Mouse (Mus musculus): ENCODE results near the gene Dnajc22. TPM values are rescaled to one million over a fixed set of nuclear protein-coding genes. Genes with fewer than 3 reads are reported as not detected.
A peak's percentile ranks its signal among the peaks of the same experiment; 100 is the strongest.

Gene Dnajc22
- polyA plus RNA-seq, 1 experiment from 2014 or later = 1.6 TPM

DNA sequence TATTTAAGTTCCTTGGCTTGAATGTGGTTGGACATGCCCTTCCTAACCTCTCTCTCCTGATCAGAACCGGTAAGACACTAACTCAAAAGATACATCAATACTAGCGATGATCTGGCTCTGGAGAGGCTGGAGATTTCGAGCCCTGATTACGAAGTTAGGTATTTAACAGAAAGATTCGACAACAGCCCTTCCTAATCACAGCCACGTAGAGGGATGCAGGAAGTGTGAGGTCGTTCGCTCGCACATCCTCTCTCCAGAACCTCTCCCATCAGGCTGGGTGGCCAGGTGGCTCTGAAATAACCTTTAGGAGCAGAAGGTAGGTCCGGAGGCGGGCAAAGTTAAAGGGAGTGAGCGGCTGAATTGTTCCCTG lies 32.7 kb downstream of the Dnajc22 start, which contains the start of gene Spats2:
Gene Spats2 (plus strand): TSS at position 206 of the 370 bp plus-strand sequence.
- Histone ChIP-seq H3K36me3 (ENCODE audit: control insufficient read depth, insufficient read depth, low read length) (no peaks in the 10 kb centered on the region), H3K27me3 (ENCODE audit: control insufficient read depth, insufficient read depth, low read depth, low read length) (no peaks in the 10 kb centered on the region), H3K9ac (ENCODE audit: low read length) (peak within 1 kb of the TSS; percentile 97), H3K4me2 (ENCODE audit: low read depth, low read length) (peak within 1 kb of the TSS; percentile 85), H3K27ac (ENCODE audit: low read length) (peak within 1 kb of the TSS; percentile 92), H3K9me3 (ENCODE audit: control insufficient read depth, low read length) (no peaks in the 10 kb centered on the region), H3K4me1 (replicated peaks; ENCODE audit: control insufficient read depth, insufficient read depth, low read length) (peaks cover 21% of the 10 kb centered on the region), H3K4me3 (ENCODE audit: low read length) (peak within 1 kb of the TSS; percentile 81)
- ATAC-seq (ENCODE audit: low read depth) = no peak
- under 1% methylated on average over 12 of the region's 12 CpGs for WGBS

DNA sequence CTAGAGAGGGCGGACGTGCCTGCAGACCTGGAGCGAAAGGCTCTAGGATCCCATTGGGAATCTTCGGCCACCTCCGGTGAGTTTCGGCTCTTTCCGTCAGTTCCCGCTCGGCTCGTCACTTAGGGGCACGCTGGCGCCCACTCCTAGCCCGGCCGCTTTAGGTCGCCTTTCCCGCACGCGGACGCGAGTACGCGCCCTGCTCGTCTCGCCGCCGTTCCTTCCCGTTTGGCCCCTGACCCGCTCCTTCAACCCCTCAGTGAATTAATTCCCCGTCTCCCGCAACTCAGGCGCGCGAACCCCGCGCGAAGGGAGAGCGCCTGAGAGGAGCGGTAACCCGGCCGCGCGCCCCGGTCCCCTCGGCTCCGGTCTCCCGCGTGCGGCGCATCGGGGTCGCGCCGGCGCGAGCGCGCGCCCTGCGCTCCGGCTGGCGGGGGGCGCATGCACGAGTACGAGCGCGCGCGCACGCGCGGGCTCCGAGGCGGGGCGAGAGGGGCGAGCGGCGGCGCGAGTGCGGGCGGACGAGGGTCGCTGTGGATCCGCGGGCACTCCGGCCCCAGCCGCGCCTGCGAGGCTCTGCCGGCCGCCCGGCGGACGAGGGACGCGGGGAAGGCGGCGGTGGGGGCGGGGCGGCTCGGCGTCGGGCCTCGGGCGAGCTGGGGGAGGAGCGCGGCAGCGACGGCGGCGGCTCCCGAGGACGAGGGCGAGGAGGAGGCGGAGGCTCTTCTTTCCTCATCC lies 33.3 kb downstream of the Dnajc22 start:
- peak overlapping the region; percentile 97 for H3K9ac ChIP-seq (ENCODE audit: low read length)
- 0% methylated on average over 84 of the region's 115 CpGs for WGBS
- peak; percentile 93 for ATAC-seq (ENCODE audit: low read depth)
- no peaks in the 10 kb centered on the region for H3K36me3 ChIP-seq (ENCODE audit: control insufficient read depth, insufficient read depth, low read length)
- H3K9me3 ChIP-seq (ENCODE audit: control insufficient read depth, low read length) = no peaks in the 10 kb centered on the region
- peak overlapping the region; percentile 81 for H3K4me3 ChIP-seq (ENCODE audit: low read length)
- H3K27ac ChIP-seq (ENCODE audit: low read length) = peak overlapping the region; percentile 92
- H3K4me2 ChIP-seq (ENCODE audit: low read depth, low read length) = peak overlapping the region; percentile 85
- peaks cover 21% of the 10 kb centered on the region for H3K4me1 ChIP-seq (replicated peaks; ENCODE audit: control insufficient read depth, insufficient read depth, low read length)
- no peaks in the 10 kb centered on the region for H3K27me3 ChIP-seq (ENCODE audit: control insufficient read depth, insufficient read depth, low read depth, low read length)

DNA sequence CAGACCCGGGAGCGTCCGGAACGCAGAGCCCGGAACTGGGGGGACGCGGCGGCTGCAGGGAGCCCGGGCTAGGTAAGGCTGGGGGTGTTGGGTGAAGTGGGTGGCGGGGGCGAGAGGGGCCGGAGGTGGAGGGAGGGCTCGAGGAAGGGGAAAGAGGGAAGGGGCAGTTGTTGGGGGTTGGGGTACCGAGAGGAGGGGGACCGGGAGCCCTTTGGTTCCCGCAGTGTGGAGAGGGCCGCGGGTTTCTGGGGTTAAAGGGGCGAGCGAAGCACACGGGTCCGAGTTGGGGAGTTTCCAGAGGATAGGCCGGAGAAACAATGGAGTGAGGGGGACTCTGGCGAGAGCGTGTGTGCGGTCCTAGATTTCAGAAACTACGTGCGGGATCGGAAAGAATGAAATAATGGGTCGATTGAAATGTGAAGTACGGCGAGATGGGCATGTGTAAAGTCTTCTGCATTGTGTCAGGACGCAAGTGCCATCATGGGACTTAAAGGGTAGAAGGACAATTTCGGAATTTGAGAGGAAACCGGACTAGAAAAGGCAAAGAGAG lies 33.9 kb downstream of the Dnajc22 start:
- peak overlapping the region; percentile 81 for H3K4me3 ChIP-seq (ENCODE audit: low read length)
- H3K9ac ChIP-seq (ENCODE audit: low read length) = peak overlapping the region; percentile 97
- H3K27me3 ChIP-seq (ENCODE audit: control insufficient read depth, insufficient read depth, low read depth, low read length) = no peaks in the 10 kb centered on the region
- H3K9me3 ChIP-seq (ENCODE audit: control insufficient read depth, low read length) = no peaks in the 10 kb centered on the region
- ATAC-seq (ENCODE audit: low read depth) = peak; percentile 11
- H3K4me2 ChIP-seq (ENCODE audit: low read depth, low read length) = peak overlapping the region; percentile 85
- peak overlapping the region; percentile 92 for H3K27ac ChIP-seq (ENCODE audit: low read length)
- WGBS = under 1% methylated on average over 35 of the region's 35 CpGs
- peaks cover 21% of the 10 kb centered on the region for H3K4me1 ChIP-seq (replicated peaks; ENCODE audit: control insufficient read depth, insufficient read depth, low read length)
- no peaks in the 10 kb centered on the region for H3K36me3 ChIP-seq (ENCODE audit: control insufficient read depth, insufficient read depth, low read length)

DNA sequence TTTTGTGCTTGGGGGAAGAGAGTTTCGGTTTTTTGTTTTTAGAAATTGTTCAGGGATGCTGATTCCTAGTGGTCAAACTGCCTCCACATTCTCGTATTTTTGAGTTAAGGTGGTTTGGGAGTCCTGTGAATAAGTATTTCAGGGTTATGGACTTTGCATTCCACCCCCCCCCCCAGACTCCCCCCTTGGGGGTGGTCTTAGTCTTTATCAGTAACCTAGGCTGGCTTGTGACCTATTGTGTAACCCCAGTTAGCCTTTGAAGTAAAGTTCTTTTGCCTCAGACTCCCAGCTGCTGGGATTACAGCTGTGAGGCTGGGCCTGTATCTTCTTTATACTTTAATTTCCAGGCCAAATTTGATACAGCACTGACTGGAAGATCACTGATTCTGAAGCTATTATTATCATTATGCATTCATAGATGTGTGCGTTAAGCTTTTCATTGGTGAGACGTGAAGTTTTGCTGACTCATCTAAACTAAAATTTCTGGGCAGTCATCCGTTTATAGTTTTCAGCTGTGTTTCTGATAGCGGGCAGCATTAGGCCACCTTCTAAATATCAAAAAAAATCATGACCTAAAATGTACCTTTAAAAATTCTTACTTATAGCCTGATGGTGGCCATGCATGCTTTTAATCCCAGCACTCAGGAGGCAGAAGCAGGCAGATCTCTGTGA lies 35.0 kb downstream of the Dnajc22 start:
- no peaks in the 10 kb centered on the region for H3K9me3 ChIP-seq (ENCODE audit: control insufficient read depth, low read length)
- 0 out of 2 replicates have a peak overlapping the region, but pooled peaks have one; percentile 17 for H3K9ac ChIP-seq (ENCODE audit: low read length)
- peak overlapping the region; percentile 81; the same call in 1 of the 2 replicates for H3K4me3 ChIP-seq (ENCODE audit: low read length)
- peak overlapping the region; percentile 85 for H3K4me2 ChIP-seq (ENCODE audit: low read depth, low read length)
- H3K27ac ChIP-seq (ENCODE audit: low read length) = no peak overlapping the region
- H3K27me3 ChIP-seq (ENCODE audit: control insufficient read depth, insufficient read depth, low read depth, low read length) = no peaks in the 10 kb centered on the region
- peaks cover 21% of the 10 kb centered on the region for H3K4me1 ChIP-seq (replicated peaks; ENCODE audit: control insufficient read depth, insufficient read depth, low read length)
- no peaks in the 10 kb centered on the region for H3K36me3 ChIP-seq (ENCODE audit: control insufficient read depth, insufficient read depth, low read length)
- ATAC-seq (ENCODE audit: low read depth) = no peak
- WGBS = 64% methylated on average over 6 of the region's 6 CpGs

DNA sequence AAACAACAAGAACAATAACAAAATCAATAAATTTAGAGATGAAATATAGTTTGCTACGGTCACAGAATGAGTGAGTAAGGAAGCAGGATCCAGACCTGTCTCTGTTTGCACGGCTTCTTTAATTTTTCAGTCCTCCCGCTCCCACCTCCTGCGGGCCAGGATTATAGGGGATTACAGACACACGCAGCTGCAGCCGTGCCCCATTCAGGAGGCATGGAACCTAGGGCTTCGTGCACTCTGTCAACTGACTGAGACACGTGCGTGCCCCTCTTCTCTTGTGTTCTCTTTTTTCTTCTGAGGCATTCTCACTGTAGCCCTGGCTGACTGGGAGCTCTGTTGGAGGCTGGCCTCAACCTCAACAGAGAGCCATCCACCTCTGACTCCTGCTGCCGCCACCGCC lies 36.5 kb downstream of the Dnajc22 start:
- H3K4me3 ChIP-seq (ENCODE audit: low read length) = no peak overlapping the region
- H3K27ac ChIP-seq (ENCODE audit: low read length) = no peak overlapping the region
- H3K36me3 ChIP-seq (ENCODE audit: control insufficient read depth, insufficient read depth, low read length) = no peaks in the 10 kb centered on the region
- H3K4me1 ChIP-seq (replicated peaks; ENCODE audit: control insufficient read depth, insufficient read depth, low read length) = peaks cover 21% of the 10 kb centered on the region
- WGBS = 72% methylated on average over 11 of the region's 11 CpGs
- no peak overlapping the region for H3K9ac ChIP-seq (ENCODE audit: low read length)
- no peak for ATAC-seq (ENCODE audit: low read depth)
- no peak overlapping the region for H3K4me2 ChIP-seq (ENCODE audit: low read depth, low read length)
- no peaks in the 10 kb centered on the region for H3K27me3 ChIP-seq (ENCODE audit: control insufficient read depth, insufficient read depth, low read depth, low read length)
- no peaks in the 10 kb centered on the region for H3K9me3 ChIP-seq (ENCODE audit: control insufficient read depth, low read length)

DNA sequence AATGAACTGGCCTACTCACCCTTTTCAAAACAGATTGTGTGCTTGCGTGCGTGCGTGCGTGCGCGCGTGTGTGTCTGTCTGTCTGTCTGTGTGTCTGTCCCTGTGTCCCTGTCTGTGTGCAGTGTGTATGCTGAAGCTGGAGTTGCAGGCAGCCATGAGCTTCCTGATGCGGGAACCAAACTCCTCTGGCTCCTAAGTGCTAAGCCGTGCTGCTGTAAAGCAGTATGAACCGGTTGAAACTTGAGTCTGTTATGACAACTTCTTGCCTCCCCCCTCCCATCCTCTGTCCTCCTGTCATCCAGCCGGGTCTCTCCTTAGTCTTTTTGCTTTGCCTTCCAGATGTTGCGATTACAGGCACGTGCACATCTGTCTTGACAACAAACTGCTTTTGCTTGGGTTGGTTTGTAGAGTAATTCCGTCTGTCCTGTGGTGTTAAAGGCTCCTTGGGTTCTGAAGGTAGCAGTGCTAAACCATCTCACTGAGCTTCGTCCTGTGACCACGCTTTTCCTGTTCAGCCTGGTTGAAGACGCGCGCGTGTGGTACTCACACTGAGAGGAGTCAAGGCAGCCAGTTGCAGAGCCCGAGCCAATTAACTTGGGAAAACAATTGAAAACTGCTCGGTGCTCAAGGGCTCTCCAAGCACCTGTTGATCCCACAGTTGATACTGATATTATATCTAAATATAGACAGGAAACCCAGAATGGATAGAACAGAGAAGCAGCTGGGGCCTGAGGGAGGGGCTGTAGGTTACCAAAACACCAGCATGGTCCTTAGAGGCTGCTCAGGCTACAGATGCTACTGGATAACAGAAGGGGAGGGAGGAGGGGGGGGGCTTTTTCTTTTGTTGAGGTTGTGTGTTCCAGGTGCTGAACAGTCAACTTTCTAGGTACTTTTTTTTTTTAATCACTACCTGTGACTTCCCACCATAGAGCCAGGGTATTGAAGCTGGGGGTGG lies 37.3 kb downstream of the Dnajc22 start:
- Histone ChIP-seq H3K4me2 (ENCODE audit: low read depth, low read length) (no peak overlapping the region), H3K36me3 (ENCODE audit: control insufficient read depth, insufficient read depth, low read length) (no peaks in the 10 kb centered on the region), H3K9ac (ENCODE audit: low read length) (no peak overlapping the region), H3K27ac (ENCODE audit: low read length) (no peak overlapping the region), H3K4me3 (ENCODE audit: low read length) (no peak overlapping the region), H3K9me3 (ENCODE audit: control insufficient read depth, low read length) (no peaks in the 10 kb centered on the region), H3K4me1 (replicated peaks; ENCODE audit: control insufficient read depth, insufficient read depth, low read length) (peaks cover 21% of the 10 kb centered on the region), H3K27me3 (ENCODE audit: control insufficient read depth, insufficient read depth, low read depth, low read length) (no peaks in the 10 kb centered on the region)
- 50% methylated on average over 22 of the region's 22 CpGs for WGBS
- no peak for ATAC-seq (ENCODE audit: low read depth)

DNA sequence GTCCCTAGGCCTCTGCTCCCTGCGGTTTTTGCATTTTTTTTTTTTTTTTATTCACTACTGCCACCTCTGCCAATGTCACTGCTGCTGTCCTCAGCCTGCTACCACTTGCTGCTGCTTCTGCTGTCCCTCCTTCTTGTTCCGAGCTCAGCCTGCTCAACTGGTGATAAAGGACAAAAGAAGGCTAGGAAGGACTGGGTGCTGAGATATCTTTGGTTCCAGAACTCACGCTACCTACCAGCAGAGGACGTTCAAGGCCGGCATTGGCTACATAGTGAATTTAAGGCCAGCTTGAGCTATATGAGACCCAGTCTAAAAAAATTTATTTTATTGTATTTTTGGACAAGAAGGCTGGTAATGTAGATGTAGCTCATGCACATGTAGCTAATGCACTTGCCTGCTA lies 45.4 kb downstream of the Dnajc22 start:
- no peaks in the 10 kb centered on the region for H3K27me3 ChIP-seq (ENCODE audit: control insufficient read depth, insufficient read depth, low read depth, low read length)
- H3K36me3 ChIP-seq (ENCODE audit: control insufficient read depth, insufficient read depth, low read length) = peaks cover 3% of the 10 kb centered on the region; the same call in 1 of the 2 replicates
- H3K9ac ChIP-seq (ENCODE audit: low read length) = no peak overlapping the region
- H3K27ac ChIP-seq (ENCODE audit: low read length) = no peak overlapping the region
- no peak overlapping the region for H3K4me2 ChIP-seq (ENCODE audit: low read depth, low read length)
- 80% methylated on average over 5 of the region's 5 CpGs for WGBS
- H3K4me1 ChIP-seq (replicated peaks; ENCODE audit: control insufficient read depth, insufficient read depth, low read length) = no peaks in the 10 kb centered on the region
- no peak for ATAC-seq (ENCODE audit: low read depth)
- H3K9me3 ChIP-seq (ENCODE audit: control insufficient read depth, low read length) = no peaks in the 10 kb centered on the region
- no peak overlapping the region for H3K4me3 ChIP-seq (ENCODE audit: low read length)

DNA sequence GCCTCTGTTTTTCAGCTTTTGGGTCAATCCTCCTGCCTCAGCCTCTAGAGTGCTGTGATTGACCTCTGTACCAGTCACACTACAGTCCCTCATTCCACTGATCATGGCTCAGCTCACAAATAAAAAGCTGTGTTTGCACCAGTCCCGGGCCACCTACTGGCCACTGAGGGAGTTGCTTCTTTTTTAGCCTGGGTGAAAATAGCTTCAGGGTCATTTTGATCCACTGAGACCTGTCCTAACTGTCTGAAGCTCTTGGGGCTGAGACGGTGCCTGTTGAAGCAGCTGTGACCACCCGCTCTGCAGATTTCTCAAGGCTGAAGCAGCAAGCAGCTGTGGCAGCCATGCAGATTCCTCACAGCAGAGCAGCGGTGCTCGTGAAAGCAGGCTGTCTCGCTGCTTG lies 46.7 kb downstream of the Dnajc22 start:
- H3K4me1 ChIP-seq (replicated peaks; ENCODE audit: control insufficient read depth, insufficient read depth, low read length) = no peaks in the 10 kb centered on the region
- no peaks in the 10 kb centered on the region for H3K27me3 ChIP-seq (ENCODE audit: control insufficient read depth, insufficient read depth, low read depth, low read length)
- H3K27ac ChIP-seq (ENCODE audit: low read length) = no peak overlapping the region
- no peak overlapping the region for H3K4me3 ChIP-seq (ENCODE audit: low read length)
- WGBS = 60% methylated on average over 6 of the region's 6 CpGs
- H3K4me2 ChIP-seq (ENCODE audit: low read depth, low read length) = no peak overlapping the region
- H3K9ac ChIP-seq (ENCODE audit: low read length) = no peak overlapping the region
- no peak for ATAC-seq (ENCODE audit: low read depth)
- H3K36me3 ChIP-seq (ENCODE audit: control insufficient read depth, insufficient read depth, low read length) = peaks cover 3% of the 10 kb centered on the region; the same call in 1 of the 2 replicates
- no peaks in the 10 kb centered on the region for H3K9me3 ChIP-seq (ENCODE audit: control insufficient read depth, low read length)

All from lung, embryonic 16.5 days (tissue).